Mouse (Mus musculus) myocyte (in vitro differentiated cells): Measurements from ENCODE around the gene Slamf8. TPM values are rescaled to one million over a fixed set of nuclear protein-coding genes. Genes with fewer than 3 reads are reported as not detected.
A peak's percentile ranks its signal among the peaks of the same experiment; 100 is the strongest.

ENCODE experiments used
- H3K27me3 ChIP-seq: one replicate; pipeline ENCODE4 v1.6.1; 2011; ENCODE audit not compliant: control insufficient read depth, insufficient read depth, insufficient read length
- H3K36me3 ChIP-seq: one replicate; pipeline ENCODE4 v1.6.1; 2011; ENCODE audit not compliant: control insufficient read depth, insufficient read depth
- H3K4me2 ChIP-seq: one replicate; pipeline ENCODE4 v1.6.1; 2011; ENCODE audit warnings: low read depth, control low read depth
- H3K4me3 ChIP-seq: one replicate; pipeline ENCODE4 v1.5.1; 2011; ENCODE audit warnings: mild to moderate bottlenecking, control low read depth, moderate library complexity
- H3K79me2 ChIP-seq: one replicate; pipeline ENCODE4 v1.6.1; 2011; ENCODE audit not compliant: control insufficient read depth, insufficient read depth
- H3ac ChIP-seq: one replicate; pipeline ENCODE4 v1.6.1; 2011; ENCODE audit not compliant: control insufficient read depth, insufficient read length
- CEBPB ChIP-seq: IDR thresholded peaks from 2 replicates; pipeline ENCODE4 v1.6.1; 2011; ENCODE audit warnings: mild to moderate bottlenecking, moderate library complexity; ENCODE audit not compliant: poor library complexity, insufficient read depth, severe bottlenecking
- E2F4 ChIP-seq: IDR thresholded peaks from one replicate; pipeline ENCODE4 v1.6.1; 2011; ENCODE audit warnings: mild to moderate bottlenecking, control low read depth, moderate library complexity; ENCODE audit not compliant: insufficient read depth
- MAX ChIP-seq: IDR thresholded peaks from one replicate; pipeline ENCODE4 v1.6.1; 2011; ENCODE audit warnings: low read depth, mild to moderate bottlenecking, control low read depth
- MYOD1 ChIP-seq, 3 experiments: IDR thresholded peaks; one replicate each; pipeline ENCODE4 v1.6.1; 2011; ENCODE audit warnings: control low read depth in 2 of 3, low read depth in 2 of 3, mild to moderate bottlenecking in 2 of 3, moderate library complexity in 1 of 3; ENCODE audit not compliant: insufficient read length in 2 of 3, control insufficient read depth in 1 of 3
- MYOG ChIP-seq, 3 experiments: IDR thresholded peaks; one replicate each; pipeline ENCODE4 v1.6.1; 2011; ENCODE audit warnings: control low read depth in 2 of 3, low read depth in 2 of 3, mild to moderate bottlenecking in 2 of 3; ENCODE audit not compliant: insufficient read length in 2 of 3, control insufficient read depth in 1 of 3, insufficient read depth in 1 of 3
- POLR2A ChIP-seq: IDR thresholded peaks from one replicate; pipeline ENCODE4 v1.6.1; 2011; ENCODE audit warnings: low read depth, mild to moderate bottlenecking, control low read depth, moderate library complexity; ENCODE audit not compliant: insufficient read length
- POLR2AphosphoS2 ChIP-seq: IDR thresholded peaks from one replicate; pipeline ENCODE4 v1.6.1; 2011; ENCODE audit warnings: low read depth, control low read depth; ENCODE audit not compliant: insufficient read length
- REST ChIP-seq: IDR thresholded peaks from one replicate; pipeline ENCODE4 v1.6.1; 2011; ENCODE audit warnings: mild to moderate bottlenecking, control low read depth, moderate library complexity; ENCODE audit not compliant: insufficient read depth, insufficient read length
- SRF ChIP-seq: IDR thresholded peaks from one replicate; pipeline ENCODE4 v1.6.1; 2011; ENCODE audit warnings: low read depth; ENCODE audit not compliant: control insufficient read depth, insufficient read length
- TCF12 ChIP-seq: IDR thresholded peaks from one replicate; pipeline ENCODE4 v1.6.1; 2011; ENCODE audit warnings: mild to moderate bottlenecking, control low read depth; ENCODE audit not compliant: poor library complexity, insufficient read depth, severe bottlenecking
- TCF3 ChIP-seq: IDR thresholded peaks from one replicate; pipeline ENCODE4 v1.6.1; 2011; ENCODE audit warnings: low read depth, control low read depth; ENCODE audit not compliant: insufficient read length
- USF1 ChIP-seq: IDR thresholded peaks from one replicate; pipeline ENCODE4 v1.6.1; 2011; ENCODE audit warnings: low read depth, mild to moderate bottlenecking, control low read depth, moderate library complexity
- polyA plus RNA-seq: library from polyadenylated mRNA; unstranded; fragments of >200 nt; fragmentation: generic; extraction: Trizol; gene quantifications from one replicate; pipeline ENCODE4 v1.2.1, GENCODE M21; 2012; ENCODE audit warnings: missing spikeins

Slamf8 gene
- polyA plus RNA-seq, 1 experiment, result not detected

- H3ac ChIP-seq, result no peak overlapping the region
- H3K27me3 ChIP-seq, result no peaks in the 10 kb centered on the region
- H3K36me3 ChIP-seq, result no peaks in the 10 kb centered on the region
- peak overlapping the region; percentile 18 for H3K4me2 ChIP-seq
- no peak overlapping the region for H3K4me3 ChIP-seq
- peak; percentile 54; the same call in 1 of the 2 replicates for TF ChIP-seq CEBPB
- TF ChIP-seq SRF, result no peak
- H3K79me2 ChIP-seq, result no peaks in the 10 kb centered on the region
Measured at GRCm38 (mm10) chr1:172580116-172580515, 10.3 kb downstream of the Slamf8 start.

GRCm38 (mm10) chr1:172567758-172568157 is 22.6 kb downstream of the Slamf8 start:
- Histone ChIP-seq H3K36me3 (no peaks in the 10 kb centered on the region), H3ac (no peak overlapping the region), H3K4me3 (no peak overlapping the region), H3K27me3 (no peaks in the 10 kb centered on the region), H3K79me2 (no peaks in the 10 kb centered on the region), H3K4me2 (no peak overlapping the region)
- no peak for TF ChIP-seq TCF3
- TF ChIP-seq SRF, result peak; percentile 47

GRCm38 (mm10) chr1:172566131-172566530 is 24.2 kb downstream of the Slamf8 start:
- Histone ChIP-seq H3K4me3 (no peak overlapping the region), H3K36me3 (no peaks in the 10 kb centered on the region), H3K4me2 (no peak overlapping the region), H3ac (no peak overlapping the region), H3K79me2 (no peaks in the 10 kb centered on the region), H3K27me3 (no peaks in the 10 kb centered on the region)
- TF ChIP-seq TCF3, result no peak
- no peak for TF ChIP-seq TCF12
- TF ChIP-seq POLR2AphosphoS2, result no peak
- TF ChIP-seq CEBPB, result no peak
- TF ChIP-seq POLR2A, result no peak
- no peak for TF ChIP-seq MYOG (IDR thresholded peaks at IDR 0.05; ENCODE audit: control insufficient read depth in 1 of 3, insufficient read depth in 1 of 3, insufficient read length in 2 of 3, low read depth in 2 of 3)
- TF ChIP-seq MYOD1 (IDR thresholded peaks at IDR 0.05; ENCODE audit: control insufficient read depth in 1 of 3, insufficient read length in 2 of 3, low read depth in 2 of 3), result no peak
- TF ChIP-seq E2F4, result no peak
- no peak for TF ChIP-seq REST
- TF ChIP-seq MAX, result no peak
- no peak for TF ChIP-seq USF1
- TF ChIP-seq SRF, result no peak

GRCm38 (mm10) chr1:172563465-172563828 is 26.9 kb downstream of the Slamf8 start:
- Histone ChIP-seq H3K79me2 (no peaks in the 10 kb centered on the region), H3K4me2 (peak overlapping the region; percentile 86), H3K4me3 (peak overlapping the region; percentile 12), H3K36me3 (no peaks in the 10 kb centered on the region), H3ac (peak overlapping the region; percentile 16), H3K27me3 (no peaks in the 10 kb centered on the region)
- TF ChIP-seq MAX, result no peak

GRCm38 (mm10) chr1:172562641-172563464 is 27.5 kb downstream of the Slamf8 start:
- no peaks in the 10 kb centered on the region for H3K79me2 ChIP-seq
- H3K4me2 ChIP-seq, result peak overlapping the region; percentile 86
- no peaks in the 10 kb centered on the region for H3K36me3 ChIP-seq
- peak overlapping the region; percentile 12 for H3K4me3 ChIP-seq
- H3ac ChIP-seq, result peak overlapping the region; percentile 16
- no peaks in the 10 kb centered on the region for H3K27me3 ChIP-seq
- TF ChIP-seq E2F4, result no peak
- no peak for TF ChIP-seq REST
- no peak for TF ChIP-seq TCF3
- no peak for TF ChIP-seq CEBPB
- no peak for TF ChIP-seq MYOD1 (IDR thresholded peaks at IDR 0.05; ENCODE audit: control insufficient read depth in 1 of 3, insufficient read length in 2 of 3, low read depth in 2 of 3)
- peak in 1 of 3 experiments; percentile 28 for TF ChIP-seq MYOG (IDR thresholded peaks at IDR 0.05; ENCODE audit: control insufficient read depth in 1 of 3, insufficient read depth in 1 of 3, insufficient read length in 2 of 3, low read depth in 2 of 3)
- TF ChIP-seq USF1, result no peak
- peak; percentile 61 for TF ChIP-seq POLR2A
- no peak for TF ChIP-seq TCF12
- no peak for TF ChIP-seq SRF
- no peak for TF ChIP-seq POLR2AphosphoS2

- Histone ChIP-seq H3ac (no peak within 1 kb of the TSS), H3K4me2 (no peak within 1 kb of the TSS), H3K36me3 (no peaks in the 10 kb centered on the region), H3K4me3 (no peak within 1 kb of the TSS), H3K79me2 (no peaks in the 10 kb centered on the region), H3K27me3 (peaks cover 3% of the 10 kb centered on the region)
- no peak for TF ChIP-seq POLR2AphosphoS2
- no peak for TF ChIP-seq MYOG (IDR thresholded peaks at IDR 0.05; ENCODE audit: control insufficient read depth in 1 of 3, insufficient read depth in 1 of 3, insufficient read length in 2 of 3, low read depth in 2 of 3)
- TF ChIP-seq POLR2A, result no peak
- no peak for TF ChIP-seq REST
- TF ChIP-seq MAX, result no peak
- no peak for TF ChIP-seq SRF
- TF ChIP-seq CEBPB, result no peak
- no peak for TF ChIP-seq TCF3
- TF ChIP-seq E2F4, result no peak
- TF ChIP-seq MYOD1 (IDR thresholded peaks at IDR 0.05; ENCODE audit: control insufficient read depth in 1 of 3, insufficient read length in 2 of 3, low read depth in 2 of 3), result no peak
- no peak for TF ChIP-seq USF1
- no peak for TF ChIP-seq TCF12
Measured at GRCm38 (mm10) chr1:172555638-172556037, 34.7 kb downstream of the Slamf8 start, which contains the start of gene Vsig8. Gene Vsig8 (plus strand): TSS chr1:172555938.
